Mouse (Mus musculus) stomach, postnatal 0 days (tissue): ENCODE data around the gene Pwwp2b. TPM values are rescaled to one million over a fixed set of nuclear protein-coding genes. Genes with fewer than 3 reads are reported as not detected.

Experiments used
- ATAC-seq: fragments of 200-750 bp; cut with Nextera tagmentation; 2 replicates; pipeline ENCODE4 v1.8.0; 2017; ENCODE audit not compliant: low FRiP score, low TSS enrichment
- DNase-seq: peaks from one replicate; pipeline ENCODE4 v3.0.0-alpha.2; 2016; ENCODE audit warnings: low spot score
- H3K27ac ChIP-seq: fragments of 300-500 bp; sonication (generic); replicated peaks from 2 replicates; pipeline ENCODE4 v1.5.1; 2014; ENCODE audit warnings: mild to moderate bottlenecking, control low read depth
- H3K27me3 ChIP-seq: fragments of 300-500 bp; sonication (generic); 2 replicates; pipeline ENCODE4 v1.6.1; 2014; ENCODE audit warnings: low read length; ENCODE audit not compliant: control insufficient read depth, insufficient read depth
- H3K36me3 ChIP-seq: fragments of 300-500 bp; sonication (generic); 2 replicates; pipeline ENCODE4 v1.6.1; 2014; ENCODE audit warnings: low read length, mixed read lengths; ENCODE audit not compliant: control insufficient read depth, insufficient read depth
- H3K4me1 ChIP-seq: fragments of 300-500 bp; sonication (generic); replicated peaks from 2 replicates; pipeline ENCODE4 v1.6.1; 2014; ENCODE audit warnings: antibody characterized with exemption; ENCODE audit not compliant: control insufficient read depth, insufficient read depth
- H3K4me2 ChIP-seq: fragments of 300-500 bp; sonication (generic); replicated peaks from 2 replicates; pipeline ENCODE4 v1.6.1; 2014; ENCODE audit warnings: low read depth, mild to moderate bottlenecking, control low read depth, moderate library complexity
- H3K4me3 ChIP-seq: fragments of 300-500 bp; sonication (generic); 2 replicates; pipeline ENCODE4 v1.5.1; 2014; ENCODE audit warnings: low read depth, low read length, control low read depth
- H3K9ac ChIP-seq: fragments of 300-500 bp; sonication (generic); 2 replicates; pipeline ENCODE4 v1.6.1; 2014; ENCODE audit warnings: mild to moderate bottlenecking, low read length, control low read depth, mixed read lengths
- H3K9me3 ChIP-seq: fragments of 300-500 bp; sonication (generic); 2 replicates; pipeline ENCODE4 v1.6.1; 2016; ENCODE audit warnings: low read length; ENCODE audit not compliant: control insufficient read depth
- CTCF ChIP-seq: IDR thresholded peaks from 2 replicates; pipeline ENCODE4 v1.5.1; 2016; ENCODE audit warnings: antibody characterized with exemption, low read depth, mild to moderate bottlenecking, moderate library complexity
- EP300 ChIP-seq: optimal IDR thresholded peaks from 2 replicates; pipeline ENCODE3; 2016; ENCODE audit warnings: antibody characterized with exemption
- WGBS: fragments of 180-500 bp; shearing (Covaris S2); extraction: QIAGEN DNeasy Blood & Tissue Kit; methylation state at CpG from one replicate; pipeline ENCODE4 v1.1.7; 2014; 5-methylcytosine and 5-hydroxymethylcytosine counted together
- polyA plus RNA-seq: library from polyadenylated mRNA; unstranded; fragments of >200 nt; fragmentation: Nextera tagmentation; extraction: Ambion mirVana; gene quantifications from 2 replicates; pipeline ENCODE4 v1.2.1, GENCODE M21; 2015

Pwwp2b gene
- polyA plus RNA-seq, 1 experiment from 2014 or later, result 16.0 TPM

- Histone ChIP-seq H3K9ac (no peak overlapping the region), H3K36me3 (no peaks in the 10 kb centered on the region), H3K4me3 (no peak overlapping the region), H3K9me3 (no peaks in the 10 kb centered on the region), H3K4me1 (no peaks in the 10 kb centered on the region), H3K4me2 (no peak overlapping the region), H3K27me3 (no peaks in the 10 kb centered on the region), H3K27ac (0 out of 2 replicates have a peak overlapping the region, but pooled peaks have one; percentile 36)
- WGBS, result 68% methylated on average over 12 of the region's 12 CpGs
- no peak for TF ChIP-seq EP300
- peak; percentile 49 for TF ChIP-seq CTCF
- peak; percentile 28; the same call in 1 of the 2 replicates for ATAC-seq
- DNase-seq, result peak; percentile 47
Measured at GRCm38 (mm10) chr7:139235651-139236358, 12.5 kb upstream of the Pwwp2b start.

GRCm38 (mm10) chr7:139239432-139239831 is 8.8 kb upstream of the Pwwp2b start:
- TF ChIP-seq CTCF, result no peak
- TF ChIP-seq EP300, result no peak
- no peaks in the 10 kb centered on the region for H3K9me3 ChIP-seq
- H3K4me2 ChIP-seq, result no peak overlapping the region
- ATAC-seq (no peak), DNase-seq (no peak)
- no peak overlapping the region for H3K9ac ChIP-seq
- no peak overlapping the region for H3K27ac ChIP-seq
- no peaks in the 10 kb centered on the region for H3K36me3 ChIP-seq
- WGBS, result 64% methylated on average over 3 of the region's 3 CpGs
- no peak overlapping the region for H3K4me3 ChIP-seq
- H3K27me3 ChIP-seq, result no peaks in the 10 kb centered on the region
- H3K4me1 ChIP-seq, result no peaks in the 10 kb centered on the region

- TF ChIP-seq EP300 (no peak), CTCF (no peak)
- WGBS, result 38% methylated on average over 5 of the region's 5 CpGs
- Histone ChIP-seq H3K9ac (peak overlapping the region; percentile 38; the same call in 1 of the 2 replicates), H3K36me3 (0 out of 2 replicates have a peak, but pooled peaks cover 2% of the 10 kb centered on the region), H3K27me3 (no peaks in the 10 kb centered on the region), H3K4me3 (no peak overlapping the region), H3K9me3 (no peaks in the 10 kb centered on the region), H3K4me1 (peaks cover 33% of the 10 kb centered on the region), H3K4me2 (no peak overlapping the region), H3K27ac (peak overlapping the region; percentile 95)
- DNase-seq (no peak), ATAC-seq (no peak)
Measured at GRCm38 (mm10) chr7:139246086-139246485, 2.2 kb upstream of the Pwwp2b start.

GRCm38 (mm10) chr7:139246931-139247880 is 1.1 kb upstream of the Pwwp2b start:
- peaks cover 39% of the 10 kb centered on the region for H3K4me1 ChIP-seq
- peak; percentile 47 for DNase-seq

GRCm38 (mm10) chr7:139248615-139249405 is 528 bp downstream of the Pwwp2b start:
- Histone ChIP-seq H3K9ac (peak overlapping the region; percentile 89), H3K27me3 (no peaks in the 10 kb centered on the region), H3K4me2 (peak overlapping the region; percentile 86), H3K4me3 (peak overlapping the region; percentile 69), H3K9me3 (no peaks in the 10 kb centered on the region), H3K4me1 (peaks cover 50% of the 10 kb centered on the region), H3K27ac (peak overlapping the region; percentile 95), H3K36me3 (peaks cover 3% of the 10 kb centered on the region; the same call in 1 of the 2 replicates)
- WGBS, result 3% methylated on average over 44 of the region's 45 CpGs
- TF ChIP-seq EP300 (no peak), CTCF (no peak)
- ATAC-seq, result no peak
- DNase-seq, result peak; percentile 50

More at GRCm38 (mm10) chr7:139246931-139247880, 1.1 kb upstream of the Pwwp2b start:
- Histone ChIP-seq H3K4me3 (peak overlapping the region; percentile 69), H3K27me3 (no peaks in the 10 kb centered on the region), H3K27ac (peak overlapping the region; percentile 95), H3K4me2 (peak overlapping the region; percentile 86), H3K9ac (peak overlapping the region; percentile 89), H3K36me3 (0 out of 2 replicates have a peak, but pooled peaks cover 2% of the 10 kb centered on the region), H3K9me3 (no peaks in the 10 kb centered on the region)
- WGBS, result 14% methylated on average over 34 of the region's 38 CpGs
- TF ChIP-seq CTCF (no peak), EP300 (no peak)
- ATAC-seq, result peak; percentile 61
